Mouse (Mus musculus): ENCODE results near the gene Gm49322. TPM values are rescaled to one million over a fixed set of nuclear protein-coding genes. Genes with fewer than 3 reads are reported as not detected.
"Not testable (repeated sequence)": the region's sequence is repeated elsewhere in the genome, so short reads cannot be mapped to it uniquely, and the experiment has no call there.

The Gm49322 gene
- total RNA-seq, 4 experiments from 2014 or later: 0.20 to 0.24 TPM; not detected in 2

- DNase-seq (ENCODE audit: low spot score in 2 of 2): no peak
Observed at GRCm38 (mm10) chr10:80611024-80611423, 5.2 kb downstream of the Gm49322 start.

GRCm38 (mm10) chr10:80611905-80612304 lies 6.1 kb downstream of the Gm49322 start:
- no peak for DNase-seq (ENCODE audit: low spot score in 2 of 2)

- no peak for DNase-seq (ENCODE audit: low spot score in 2 of 2)
Observed at GRCm38 (mm10) chr10:80613821-80614220, 8.0 kb downstream of the Gm49322 start.

GRCm38 (mm10) chr10:80614351-80614750 lies 8.5 kb downstream of the Gm49322 start:
- no peak for DNase-seq (ENCODE audit: low spot score in 2 of 2)

- DNase-seq (ENCODE audit: low spot score in 2 of 2): peak in 1 of 2 experiments; percentile 44
Observed at GRCm38 (mm10) chr10:80618181-80618580, 12.4 kb downstream of the Gm49322 start.

GRCm38 (mm10) chr10:80619465-80620244 lies 13.8 kb downstream of the Gm49322 start:
- DNase-seq (ENCODE audit: low spot score in 2 of 2): no peak

GRCm38 (mm10) chr10:80620365-80620764 lies 14.5 kb downstream of the Gm49322 start:
- DNase-seq (ENCODE audit: low spot score in 2 of 2): no peak

- no peak for DNase-seq (ENCODE audit: low spot score in 2 of 2)
Observed at GRCm38 (mm10) chr10:80620796-80621689, 15.2 kb downstream of the Gm49322 start.

- no peak for DNase-seq (ENCODE audit: low spot score in 2 of 2)
Observed at GRCm38 (mm10) chr10:80621690-80621939, 15.8 kb downstream of the Gm49322 start.

GRCm38 (mm10) chr10:80621940-80622660 lies 16.3 kb downstream of the Gm49322 start:
- DNase-seq (ENCODE audit: low spot score in 2 of 2): peak; percentile 98 to 99

GRCm38 (mm10) chr10:80622661-80623456 lies 17.0 kb downstream of the Gm49322 start, which contains the start of gene Csnk1g2:
Gene Csnk1g2, plus strand, starts transcription at chr10:80622838.
- DNase-seq (ENCODE audit: low spot score in 2 of 2): peak in 1 of 2 experiments; percentile 61

GRCm38 (mm10) chr10:80623457-80624191 lies 17.8 kb downstream of the Gm49322 start:
- DNase-seq (ENCODE audit: low spot score in 2 of 2): no peak

GRCm38 (mm10) chr10:80625764-80626163 lies 19.9 kb downstream of the Gm49322 start:
- DNase-seq (ENCODE audit: low spot score in 2 of 2): no peak

GRCm38 (mm10) chr10:80627685-80628084 lies 21.9 kb downstream of the Gm49322 start:
- DNase-seq (ENCODE audit: low spot score in 2 of 2): peak; percentile 55 to 61

- no peak for DNase-seq (ENCODE audit: low spot score in 2 of 2)
Observed at GRCm38 (mm10) chr10:80628925-80629324, 23.1 kb downstream of the Gm49322 start.

GRCm38 (mm10) chr10:80635345-80635744 lies 29.5 kb downstream of the Gm49322 start:
- DNase-seq (ENCODE audit: low spot score in 2 of 2): no peak

- no peak for DNase-seq (ENCODE audit: low spot score in 2 of 2)
Observed at GRCm38 (mm10) chr10:80646936-80647335, 41.1 kb downstream of the Gm49322 start.

- not testable (repeated sequence) for DNase-seq (ENCODE audit: low spot score in 2 of 2)
Observed at GRCm38 (mm10) chr10:80649910-80650309, 44.1 kb downstream of the Gm49322 start.

- DNase-seq (ENCODE audit: low spot score in 2 of 2): no peak
Observed at GRCm38 (mm10) chr10:80650392-80650791, 44.6 kb downstream of the Gm49322 start.

- DNase-seq (ENCODE audit: low spot score in 2 of 2): no peak
Observed at GRCm38 (mm10) chr10:80653156-80653720, 47.4 kb downstream of the Gm49322 start.

All from gastrocnemius, adult 8-10 months (tissue).